Mouse (Mus musculus): ENCODE measurements around the gene Lce1h.

The Lce1h gene

DNA sequence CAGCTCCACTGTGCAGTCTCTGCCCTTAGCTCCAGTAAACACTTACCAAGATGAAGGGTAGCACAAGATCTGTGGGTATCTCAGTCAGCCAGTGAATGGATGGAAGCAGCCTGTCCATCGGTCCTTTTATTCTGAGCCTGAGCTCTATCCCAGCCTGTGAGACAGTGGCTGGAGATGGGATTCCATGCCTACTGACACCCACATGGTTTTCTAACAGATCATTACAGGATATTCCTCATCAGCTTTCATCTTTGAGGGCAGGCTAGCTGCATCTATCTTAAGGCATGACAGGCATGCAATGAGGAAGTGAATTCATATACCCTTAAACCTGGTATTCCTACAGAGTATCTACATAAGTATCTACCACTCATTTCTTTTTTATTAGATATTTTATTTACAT lies at the start of gene Lce1h:
Gene Lce1h (minus strand): TSS at position 101 of the 400 bp plus-strand sequence.
- no peak for DNase-seq (ENCODE audit: low read depth, low spot score)

- no peak for DNase-seq (ENCODE audit: low read depth, low spot score)
These were observed 42.9 kb upstream of the Lce1h start, which contains the start of gene Lce1k for GRCm38 (mm10) chr3:92807791-92808190. Gene Lce1k (minus strand): TSS chr3:92807891.

DNA sequence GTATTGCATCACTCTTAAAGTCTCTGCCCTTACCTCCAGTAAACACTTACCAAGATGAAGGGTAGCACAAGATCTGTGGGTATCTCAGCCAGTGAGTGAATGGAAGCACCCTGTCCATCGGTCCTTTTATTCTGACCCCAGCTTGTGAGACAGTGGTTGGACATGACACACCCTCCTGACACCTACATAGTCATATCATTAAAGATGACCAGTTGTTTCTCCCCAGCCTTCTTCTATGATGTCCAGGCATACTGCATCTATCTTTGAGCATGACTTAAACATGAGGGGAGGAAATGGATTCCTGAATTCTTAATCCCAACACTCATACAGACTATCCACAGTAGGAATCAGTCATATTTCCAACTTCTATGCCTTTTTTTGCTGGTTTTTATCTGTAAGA lies 25.5 kb upstream of the Lce1h start, which contains the start of gene Lce1j:
Gene Lce1j (minus strand): TSS at position 101 of the 400 bp plus-strand sequence.
- DNase-seq (ENCODE audit: low read depth, low spot score): no peak

DNA sequence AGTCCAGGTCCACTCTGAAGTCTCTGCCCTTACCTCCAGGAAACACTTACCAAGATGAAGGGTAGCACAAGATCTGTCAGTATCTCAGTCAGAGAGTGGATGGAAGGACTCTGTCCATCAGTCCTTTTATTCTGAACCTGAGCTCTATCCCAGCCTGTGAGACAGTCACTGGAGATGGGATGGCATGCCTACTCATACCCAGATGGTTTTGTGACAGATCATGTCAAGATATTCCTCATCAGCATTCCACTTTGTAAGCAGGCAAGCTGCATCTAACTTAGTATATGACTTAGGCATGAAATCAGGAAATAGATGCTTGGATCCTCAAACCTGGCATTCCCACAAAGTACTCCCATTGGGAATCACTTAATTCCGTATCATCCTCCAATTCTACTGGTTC lies 13.9 kb upstream of the Lce1h start, which contains the start of gene Lce1i:
Gene Lce1i (minus strand): TSS at position 101 of the 400 bp plus-strand sequence.
- DNase-seq (ENCODE audit: low read depth, low spot score): no peak

DNA sequence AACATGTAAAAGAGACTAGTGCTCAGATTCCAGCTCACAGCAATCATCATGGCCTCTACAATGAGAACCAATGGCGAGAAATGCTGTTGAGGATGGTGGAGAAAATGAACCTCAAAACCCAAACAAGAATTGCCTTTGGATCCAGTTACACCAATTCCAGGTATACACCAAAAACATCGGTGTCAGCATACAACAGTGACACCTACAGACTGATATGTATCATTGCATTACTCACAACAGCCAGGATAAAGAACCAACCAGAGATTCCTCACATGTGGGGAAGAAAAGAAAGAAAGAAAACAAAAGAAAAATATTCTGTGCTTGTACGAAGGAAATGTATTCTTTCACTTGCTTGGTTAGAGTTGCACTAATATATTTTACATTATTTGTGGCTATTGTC lies 6.7 kb upstream of the Lce1h start:
- DNase-seq (ENCODE audit: low read depth, low spot score): no peak

GRCm38 (mm10) chr3:92753197-92753596 lies 11.7 kb downstream of the Lce1h start:
- no peak for DNase-seq (ENCODE audit: low read depth, low spot score)

GRCm38 (mm10) chr3:92752238-92752637 lies 12.6 kb downstream of the Lce1h start, which contains the start of gene Lce1g:
Gene Lce1g (minus strand): TSS chr3:92752338.
- DNase-seq (ENCODE audit: low read depth, low spot score): no peak

DNA sequence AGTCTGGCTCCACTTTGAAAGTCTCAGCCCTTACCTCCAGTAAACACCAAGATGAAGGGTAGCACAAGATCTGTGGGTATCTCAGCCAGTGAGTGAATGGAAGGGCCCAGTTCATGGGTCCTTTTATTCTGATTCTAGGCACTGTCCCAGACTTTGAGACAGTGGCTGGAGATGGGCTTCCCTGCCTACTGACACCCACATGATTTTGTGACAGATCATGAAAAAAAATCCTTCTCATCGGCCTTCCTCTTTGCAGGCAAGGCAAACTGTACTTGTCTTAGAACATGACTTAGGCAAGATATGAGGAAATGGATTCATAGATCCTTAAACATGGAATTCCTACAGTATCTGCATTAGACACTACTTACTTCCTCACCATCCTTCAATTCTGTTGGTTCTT lies 25.9 kb downstream of the Lce1h start, which contains the start of gene Gm38119:
Gene Gm38119 (minus strand): TSS at position 101 of the 400 bp plus-strand sequence.
- no peak for DNase-seq (ENCODE audit: low read depth, low spot score)

- no peak for DNase-seq (ENCODE audit: low read depth, low spot score)
These were observed 42.2 kb downstream of the Lce1h start for GRCm38 (mm10) chr3:92722631-92723030.

DNA sequence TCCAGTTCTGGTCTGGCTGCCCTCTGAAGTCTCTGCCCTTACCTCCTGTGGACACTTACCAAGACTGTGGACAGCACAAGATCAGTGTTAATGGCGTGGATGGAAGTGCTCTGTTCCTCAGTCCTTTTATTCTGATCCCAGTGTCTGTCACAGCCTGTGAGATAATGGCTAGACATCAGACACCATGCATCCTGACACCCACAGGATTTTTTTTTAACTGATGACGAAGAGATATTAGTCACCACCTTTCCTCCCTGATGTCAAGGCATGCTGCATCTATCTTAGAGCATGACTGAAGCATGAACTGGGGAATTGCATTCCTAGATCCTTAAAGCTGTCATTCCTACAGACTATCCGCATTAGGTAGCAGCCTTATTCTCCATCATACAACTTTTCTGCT lies 44.6 kb downstream of the Lce1h start, which contains the start of gene Lce1f:
Gene Lce1f (minus strand): TSS at position 101 of the 400 bp plus-strand sequence.
- no peak for DNase-seq (ENCODE audit: low read depth, low spot score)

DNA sequence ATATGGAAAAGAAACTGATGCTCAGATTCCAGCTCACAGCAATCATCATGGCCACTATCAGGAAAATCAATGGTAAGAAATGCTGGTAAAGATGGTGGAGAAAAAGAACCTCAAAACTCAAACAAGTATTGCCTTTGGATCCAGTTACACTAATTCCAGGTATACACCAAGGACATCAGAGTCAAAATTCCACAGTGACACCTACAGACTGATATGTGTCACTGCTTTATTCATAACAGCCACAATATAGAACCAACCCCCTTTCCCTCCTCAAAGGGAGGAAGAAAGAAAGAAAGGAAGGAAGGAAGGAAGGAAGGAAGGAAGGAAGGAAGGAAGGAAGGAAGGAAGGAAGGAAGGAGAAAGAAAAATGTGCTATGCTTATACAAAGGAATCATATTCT lies 49.7 kb downstream of the Lce1h start:
- DNase-seq (ENCODE audit: low read depth, low spot score): no peak

All from telencephalon, adult 2 months (tissue).